ENCODE assay signal across 8 mouse cellular contexts in genomic region chr1:87620211-87620668, GRCm38 (mm10). TPM values are rescaled to one million over a fixed set of nuclear protein-coding genes. Genes with fewer than 3 reads are reported as not detected.
DNase-seq lines count a peak whose midpoint lies in the region; ATAC-seq and TF ChIP-seq lines count a peak whose summit lies in the region.

TSS of gene Inpp5d (plus strand) at chr1:87620312.

- no peaks in the 10 kb centered on the region for H3K9me3 ChIP-seq in ES-Bruce4 (replicated peaks; ENCODE audit: control insufficient read depth, insufficient read depth, low read length, poor library complexity, severe bottlenecking)
- H3K9me3 ChIP-seq in heart, embryonic 15.5 days (replicated peaks) = no peaks in the 10 kb centered on the region
- H3K9me3 ChIP-seq in lung, embryonic 16.5 days (ENCODE audit: control insufficient read depth, low read length) = no peaks in the 10 kb centered on the region
- no peaks in the 10 kb centered on the region for H3K9me3 ChIP-seq in stomach, embryonic 15.5 days
- H3K9me3 ChIP-seq in forebrain, embryonic 16.5 days (ENCODE audit: control insufficient read depth, low read length) = no peaks in the 10 kb centered on the region

- TF ChIP-seq EP300 in ES-Bruce4 (IDR thresholded peaks at IDR 0.05; ENCODE audit: insufficient read depth, low read depth, low read length) = no peak

- no peak for DNase-seq in adrenal gland, postnatal 25 days
- DNase-seq in layer of hippocampus, adult 2 months (ENCODE audit: low spot score in 2 of 2) = no peak
- DNase-seq in right cerebral cortex, postnatal 25 days = no peak

- H3K27me3 ChIP-seq in ES-Bruce4 (ENCODE audit: control insufficient read depth, insufficient read depth, low read length, poor library complexity, severe bottlenecking) = no peaks in the 10 kb centered on the region
- H3K27me3 ChIP-seq in heart, embryonic 15.5 days = no peaks in the 10 kb centered on the region
- H3K27me3 ChIP-seq in lung, embryonic 16.5 days (ENCODE audit: control insufficient read depth, insufficient read depth, low read depth, low read length) = no peaks in the 10 kb centered on the region
- H3K27me3 ChIP-seq in stomach, embryonic 15.5 days (replicated peaks) = no peaks in the 10 kb centered on the region
- no peaks in the 10 kb centered on the region for H3K27me3 ChIP-seq in forebrain, embryonic 16.5 days (replicated peaks; ENCODE audit: control insufficient read depth, insufficient read depth, low read length)

- 66% methylated on average over 12 of the region's 12 CpGs for WGBS in heart, embryonic 15.5 days
- 68% methylated on average over 12 of the region's 12 CpGs for WGBS in lung, embryonic 16.5 days
- 73% methylated on average over 12 of the region's 12 CpGs for WGBS in stomach, embryonic 15.5 days
- WGBS in forebrain, embryonic 16.5 days = 90% methylated on average over 12 of the region's 12 CpGs

- no peak within 1 kb of the TSS for H3K4me3 ChIP-seq in ES-Bruce4 (ENCODE audit: low read depth, low read length)
- H3K4me3 ChIP-seq in heart, embryonic 15.5 days = peak within 1 kb of the TSS; percentile 48
- H3K4me3 ChIP-seq in layer of hippocampus, adult 2 months = peak within 1 kb of the TSS; percentile 36
- peak within 1 kb of the TSS; percentile 46 for H3K4me3 ChIP-seq in lung, embryonic 16.5 days (ENCODE audit: low read length)
- H3K4me3 ChIP-seq in stomach, embryonic 15.5 days (replicated peaks) = peak within 1 kb of the TSS; percentile 25
- no peak within 1 kb of the TSS for H3K4me3 ChIP-seq in forebrain, embryonic 16.5 days (replicated peaks; ENCODE audit: low read length)

- H3K4me2 ChIP-seq in heart, embryonic 15.5 days = peak within 1 kb of the TSS; percentile 56
- H3K4me2 ChIP-seq in lung, embryonic 16.5 days (ENCODE audit: low read depth, low read length) = peak within 1 kb of the TSS; percentile 46
- peak within 1 kb of the TSS; percentile 2 for H3K4me2 ChIP-seq in stomach, embryonic 15.5 days
- H3K4me2 ChIP-seq in forebrain, embryonic 16.5 days (ENCODE audit: low read length) = no peak within 1 kb of the TSS

- H3K27ac ChIP-seq in ES-Bruce4 (ENCODE audit: insufficient read depth, low read length) = no peak within 1 kb of the TSS
- H3K27ac ChIP-seq in heart, embryonic 15.5 days = peak within 1 kb of the TSS; percentile 63
- H3K27ac ChIP-seq in layer of hippocampus, adult 2 months = peak within 1 kb of the TSS; percentile 73; the same call in 1 of the 2 replicates
- H3K27ac ChIP-seq in lung, embryonic 16.5 days (ENCODE audit: low read length) = peak within 1 kb of the TSS; percentile 75
- H3K27ac ChIP-seq in stomach, embryonic 15.5 days = 0 out of 2 replicates have a peak within 1 kb of the TSS, but pooled peaks have one; percentile 28
- no peak within 1 kb of the TSS for H3K27ac ChIP-seq in forebrain, embryonic 16.5 days (ENCODE audit: low read length)

- no peak for TF ChIP-seq POLR2A in ES-Bruce4 (IDR thresholded peaks at IDR 0.05; ENCODE audit: insufficient read depth, low read length)

- no peaks in the 10 kb centered on the region for H3K36me3 ChIP-seq in ES-Bruce4 (ENCODE audit: control insufficient read depth, insufficient read depth, low read length, poor library complexity, severe bottlenecking)
- H3K36me3 ChIP-seq in heart, embryonic 15.5 days = no peaks in the 10 kb centered on the region
- no peaks in the 10 kb centered on the region for H3K36me3 ChIP-seq in lung, embryonic 16.5 days (ENCODE audit: control insufficient read depth, insufficient read depth, low read length)
- H3K36me3 ChIP-seq in stomach, embryonic 15.5 days = no peaks in the 10 kb centered on the region
- H3K36me3 ChIP-seq in forebrain, embryonic 16.5 days (ENCODE audit: control insufficient read depth, insufficient read depth) = no peaks in the 10 kb centered on the region

- no peak within 1 kb of the TSS for H3K9ac ChIP-seq in ES-Bruce4 (ENCODE audit: low read depth, poor library complexity, severe bottlenecking)
- H3K9ac ChIP-seq in heart, embryonic 15.5 days = peak within 1 kb of the TSS; percentile 25; the same call in 1 of the 2 replicates
- peak within 1 kb of the TSS; percentile 64 for H3K9ac ChIP-seq in lung, embryonic 16.5 days (ENCODE audit: low read length)
- H3K9ac ChIP-seq in stomach, embryonic 15.5 days = no peak within 1 kb of the TSS
- no peak within 1 kb of the TSS for H3K9ac ChIP-seq in forebrain, embryonic 16.5 days (replicated peaks; ENCODE audit: low read depth, low read length)

- H3K4me1 ChIP-seq in ES-Bruce4 (ENCODE audit: control insufficient read depth, insufficient read depth, low read length) = no peaks in the 10 kb centered on the region
- H3K4me1 ChIP-seq in heart, embryonic 15.5 days (replicated peaks) = peaks cover 8% of the 10 kb centered on the region
- H3K4me1 ChIP-seq in lung, embryonic 16.5 days (replicated peaks; ENCODE audit: control insufficient read depth, insufficient read depth, low read length) = 0 out of 2 replicates have a peak, but pooled peaks cover 2% of the 10 kb centered on the region
- no peaks in the 10 kb centered on the region for H3K4me1 ChIP-seq in stomach, embryonic 15.5 days
- H3K4me1 ChIP-seq in forebrain, embryonic 16.5 days (replicated peaks; ENCODE audit: control insufficient read depth, insufficient read depth, low read length) = no peaks in the 10 kb centered on the region

- TF ChIP-seq CTCF in ES-Bruce4 (IDR thresholded peaks at IDR 0.05; ENCODE audit: low read depth, low read length) = no peak
- TF ChIP-seq CTCF in layer of hippocampus, adult 2 months (conservative IDR thresholded peaks at IDR 0.05) = no peak

- ATAC-seq in heart, embryonic 15.5 days (replicated peaks; ENCODE audit: insufficient number of reproducible peaks, insufficient read depth, low FRiP score, low read depth) = peak; percentile 65
- ATAC-seq in lung, embryonic 16.5 days (ENCODE audit: low read depth) = peak; percentile 54
- ATAC-seq in stomach, embryonic 15.5 days (ENCODE audit: insufficient read depth, low FRiP score, low read depth) = no peak
- ATAC-seq in forebrain, embryonic 16.5 days = no peak

RNA-seq across cellular contexts. Expression of gene Inpp5d, which starts in this region (rescaled TPM):
- 15.7 and 16.8 TPM in 2 replicates for polyA plus RNA-seq in ES-Bruce4 (2011; ENCODE audit: insufficient read depth, insufficient read length, low read depth, missing spikeins)
- total RNA-seq in adrenal gland, postnatal 25 days (2021) = 7.9 and 17.4 TPM in 2 replicates
- 4.4 and 11.5 TPM in 2 replicates for polyA plus RNA-seq in heart, embryonic 15.5 days (2015; fragmentation: Nextera tagmentation; extraction: Ambion mirVana)
- total RNA-seq in layer of hippocampus, adult 2 months (2021) = 10 to 100 TPM; 14.1 to 21.0 TPM
- polyA plus RNA-seq in lung, embryonic 16.5 days (2015; fragmentation: Nextera tagmentation; extraction: Ambion mirVana) = 11.9 and 13.6 TPM in 2 replicates
- polyA plus RNA-seq in stomach, embryonic 15.5 days (2015; fragmentation: Nextera tagmentation; extraction: Ambion mirVana) = 5.1 and 6.7 TPM in 2 replicates
- 2.8 and 4.3 TPM in 2 replicates for polyA plus RNA-seq in forebrain, embryonic 16.5 days (2015; fragmentation: Nextera tagmentation; extraction: Ambion mirVana)

Comparison
In these comparisons a context has a peak if more than half of its experiments do, and no peak if none do; other contexts are left out.
1. H3K27ac ChIP-seq: peak in heart, embryonic 15.5 days (single experiment), layer of hippocampus, adult 2 months (single experiment), lung, embryonic 16.5 days (single experiment) and stomach, embryonic 15.5 days (single experiment); none in ES-Bruce4 (single experiment) and forebrain, embryonic 16.5 days (single experiment).
2. H3K4me3 ChIP-seq: peak in heart, embryonic 15.5 days (single experiment), layer of hippocampus, adult 2 months (single experiment), lung, embryonic 16.5 days (single experiment) and stomach, embryonic 15.5 days (single experiment); none in ES-Bruce4 (single experiment) and forebrain, embryonic 16.5 days (single experiment).
3. H3K9ac ChIP-seq: peak in heart, embryonic 15.5 days (single experiment) and lung, embryonic 16.5 days (single experiment); none in ES-Bruce4 (single experiment), stomach, embryonic 15.5 days (single experiment) and forebrain, embryonic 16.5 days (single experiment).
4. ATAC-seq: peak in heart, embryonic 15.5 days (single experiment) and lung, embryonic 16.5 days (single experiment); none in stomach, embryonic 15.5 days (single experiment) and forebrain, embryonic 16.5 days (single experiment).